In genomic region chr17:27725412-27725811, GRCm38 (mm10) we compare ENCODE assay signal across 14 mouse cellular contexts. TPM values are rescaled to one million over a fixed set of nuclear protein-coding genes. Genes with fewer than 3 reads are reported as not detected.
DNase-seq lines count a peak whose midpoint lies in the region; ATAC-seq and TF ChIP-seq lines count a peak whose summit lies in the region.
"Had no signal": no experiment of that assay in that cellular context is flagged by ENCODE, and none has a peak within 500 bp of the region (broad histone marks: within the 10 kb centered on the region; RNA-seq: fewer than 3 reads in every experiment).

No protein-coding gene starts in this region.

- TF ChIP-seq POLR2A in kidney, adult 2 months (IDR thresholded peaks at IDR 0.05; ENCODE audit: low read depth, low read length) = no peak

- no peaks in the 10 kb centered on the region for H3K36me3 ChIP-seq in kidney, embryonic 16.5 days (ENCODE audit: insufficient read depth, low read length)
- no peaks in the 10 kb centered on the region for H3K36me3 ChIP-seq in kidney, adult 2 months (ENCODE audit: control insufficient read depth, insufficient read depth, low read length)
- H3K36me3 ChIP-seq in limb, embryonic 11.5 days (ENCODE audit: control insufficient read depth, insufficient read depth, low read length) = no peaks in the 10 kb centered on the region

- peak overlapping the region; percentile 36 for H3K4me2 ChIP-seq in kidney, embryonic 16.5 days (replicated peaks; ENCODE audit: low read depth, low read length)
- peak overlapping the region; percentile 24 for H3K4me2 ChIP-seq in limb, embryonic 11.5 days (ENCODE audit: low read depth, severe bottlenecking)

- H3K27ac ChIP-seq in kidney, embryonic 16.5 days (ENCODE audit: low read length) = peak overlapping the region; percentile 66
- no peak overlapping the region for H3K27ac ChIP-seq in kidney, adult 2 months (ENCODE audit: insufficient read depth, low read depth, low read length)
- no peak overlapping the region; the same call in 1 of the 2 replicates for H3K27ac ChIP-seq in limb, embryonic 11.5 days (replicated peaks; ENCODE audit: low read depth, low read length)
- H3K27ac ChIP-seq: liver, embryonic 14.5 days had no signal

- DNase-seq in kidney, adult 2 months = no peak
- peak; percentile 37 for DNase-seq in urinary bladder, postnatal 14 days (ENCODE audit: low spot score)
- no peak for DNase-seq in urinary bladder, postnatal 4 days (ENCODE audit: low spot score in 2 of 2)
- peak; percentile 36 for DNase-seq in limb, embryonic 11.5 days (ENCODE audit: low spot score)
- no peak for DNase-seq in adrenal gland, postnatal 4 days (ENCODE audit: low spot score in 2 of 2)
- DNase-seq in left cerebral cortex, adult 18-20 months (ENCODE audit: low spot score in 2 of 2) = no peak
- DNase-seq: adrenal gland, adult 8-10 months; cerebellum, adult 11-12 months; heart, postnatal 36 days; thymus, postnatal 4 days had no signal

- peak; percentile 68 for ATAC-seq in kidney, embryonic 16.5 days (ENCODE audit: low FRiP score, low TSS enrichment)
- ATAC-seq in limb, embryonic 11.5 days (ENCODE audit: insufficient number of reproducible peaks, low FRiP score, low TSS enrichment, low read depth) = no peak

- H3K4me3 ChIP-seq in kidney, embryonic 16.5 days (ENCODE audit: low read length) = no peak overlapping the region
- H3K4me3 ChIP-seq in kidney, adult 2 months (ENCODE audit: insufficient read depth, low read depth, low read length) = no peak overlapping the region
- H3K4me3 ChIP-seq in limb, embryonic 11.5 days (ENCODE audit: low read depth, low read length) = no peak overlapping the region
- H3K4me3 ChIP-seq: erythroblast, embryonic 14.5 days had no signal

- TF ChIP-seq CTCF in kidney, adult 2 months (conservative IDR thresholded peaks at IDR 0.05; ENCODE audit: insufficient read depth, insufficient read length, low read depth, low read length) = no peak

- peaks cover 24% of the 10 kb centered on the region for H3K4me1 ChIP-seq in kidney, embryonic 16.5 days (ENCODE audit: insufficient read depth, low read length)
- H3K4me1 ChIP-seq in kidney, adult 2 months (ENCODE audit: control insufficient read depth, insufficient read depth, low read length) = no peaks in the 10 kb centered on the region
- H3K4me1 ChIP-seq in limb, embryonic 11.5 days (ENCODE audit: control insufficient read depth, insufficient read depth, low read length) = peaks cover 23% of the 10 kb centered on the region

- no peaks in the 10 kb centered on the region for H3K27me3 ChIP-seq in kidney, embryonic 16.5 days (ENCODE audit: insufficient read depth, low read length)
- no peaks in the 10 kb centered on the region for H3K27me3 ChIP-seq in kidney, adult 2 months (replicated peaks; ENCODE audit: control insufficient read depth, insufficient read depth, low read length)
- H3K27me3 ChIP-seq in limb, embryonic 11.5 days (ENCODE audit: control insufficient read depth, insufficient read depth, low read length) = no peaks in the 10 kb centered on the region

- H3K9me3 ChIP-seq in kidney, embryonic 16.5 days (ENCODE audit: low read length) = 0 out of 2 replicates have a peak, but pooled peaks cover 2% of the 10 kb centered on the region
- H3K9me3 ChIP-seq in limb, embryonic 11.5 days (ENCODE audit: control insufficient read depth, low read length) = peaks cover 2% of the 10 kb centered on the region; the same call in 1 of the 2 replicates

- no peak overlapping the region; the same call in 1 of the 2 replicates for H3K9ac ChIP-seq in kidney, embryonic 16.5 days (replicated peaks; ENCODE audit: low read length)
- H3K9ac ChIP-seq in limb, embryonic 11.5 days (ENCODE audit: low read length) = no peak overlapping the region
- H3K9ac ChIP-seq: liver, embryonic 14.5 days had no signal

- 13% methylated on average over 10 of the region's 10 CpGs for WGBS in kidney, embryonic 16.5 days
- 27% methylated on average over 10 of the region's 10 CpGs for WGBS in kidney, adult 2 months
- WGBS in limb, embryonic 11.5 days = 22% methylated on average over 10 of the region's 10 CpGs

RNA-seq across cellular contexts. Expression of gene Spdef, which starts 3.3 kb away (rescaled TPM):
- 0.18 and 0.31 TPM in 2 replicates for polyA plus RNA-seq in kidney, embryonic 16.5 days (2015; fragmentation: Nextera tagmentation; extraction: Ambion mirVana)
- 0.09 and 0.45 TPM in 2 replicates for polyA plus RNA-seq in kidney, adult 2 months (2012; rRNA removed)
- polyA plus RNA-seq in limb, embryonic 11.5 days (2014; fragmentation: Nextera tagmentation; extraction: Ambion mirVana) = 0.24 and 0.27 TPM in 2 replicates
- 1 to 10 TPM; 1.2 to 1.9 TPM for total RNA-seq in adrenal gland, postnatal 4 days (2021)
- total RNA-seq in left cerebral cortex, adult 18-20 months (2021) = under 1 TPM; 0.23 to 0.49 TPM
- total RNA-seq: heart, postnatal 36 days; MEL had no signal
- polyA plus RNA-seq: erythroblast, embryonic 14.5 days; liver, embryonic 14.5 days had no signal

Comparison
In these comparisons a context has a peak if more than half of its experiments do, and no peak if none do; other contexts are left out.
1. DNase-seq: peak in urinary bladder, postnatal 14 days (single experiment) and limb, embryonic 11.5 days (single experiment); none in kidney, adult 2 months (single experiment), urinary bladder, postnatal 4 days (0 of 2), adrenal gland, postnatal 4 days (0 of 2) and left cerebral cortex, adult 18-20 months (0 of 2).